Mouse (Mus musculus) forebrain, embryonic 13.5 days (tissue): Measurements from ENCODE around the gene Capn5. TPM values are rescaled to one million over a fixed set of nuclear protein-coding genes. Genes with fewer than 3 reads are reported as not detected.

Experiments used
- ATAC-seq: fragments of 200-750 bp; cut with Nextera tagmentation; 2 replicates; pipeline ENCODE4 v1.8.0; 2017
- H3K27ac ChIP-seq: fragments of 300-500 bp; sonication (generic); 2 replicates; pipeline ENCODE4 v1.5.1; 2015; ENCODE audit warnings: inconsistent platforms, mild to moderate bottlenecking, moderate library complexity
- H3K27me3 ChIP-seq: fragments of 300-500 bp; sonication (generic); 2 replicates; pipeline ENCODE4 v1.6.1; 2015; ENCODE audit warnings: mild to moderate bottlenecking, inconsistent platforms
- H3K36me3 ChIP-seq: fragments of 300-500 bp; sonication (generic); 2 replicates; pipeline ENCODE4 v1.6.1; 2015; ENCODE audit warnings: mild to moderate bottlenecking, inconsistent platforms; ENCODE audit not compliant: poor library complexity, severe bottlenecking
- H3K4me1 ChIP-seq: fragments of 300-500 bp; sonication (generic); 2 replicates; pipeline ENCODE4 v1.6.1; 2015; ENCODE audit warnings: inconsistent platforms
- H3K4me2 ChIP-seq: fragments of 300-500 bp; sonication (generic); 2 replicates; pipeline ENCODE4 v1.6.1; 2015; ENCODE audit warnings: inconsistent platforms, mild to moderate bottlenecking, moderate library complexity
- H3K4me3 ChIP-seq: fragments of 300-500 bp; sonication (generic); 2 replicates; pipeline ENCODE4 v1.5.1; 2015; ENCODE audit warnings: mild to moderate bottlenecking, inconsistent platforms
- H3K9ac ChIP-seq: fragments of 300-500 bp; sonication (generic); 2 replicates; pipeline ENCODE4 v1.6.1; 2015; ENCODE audit warnings: mild to moderate bottlenecking, inconsistent platforms
- H3K9me3 ChIP-seq: fragments of 300-500 bp; sonication (generic); replicated peaks from 2 replicates; pipeline ENCODE4 v1.6.1; 2016; ENCODE audit warnings: inconsistent platforms
- WGBS: fragments of 180-500 bp; shearing (Covaris S2); methylation state at CpG from one replicate; pipeline ENCODE4 v1.1.7; 2015; 5-methylcytosine and 5-hydroxymethylcytosine counted together
- polyA plus RNA-seq: library from polyadenylated mRNA; unstranded; fragments of >200 nt; fragmentation: Nextera tagmentation; extraction: Ambion mirVana; gene quantifications from 2 replicates; pipeline ENCODE4 v1.2.1, GENCODE M21; 2015

Capn5 gene
- polyA plus RNA-seq, 1 experiment from 2014 or later: 9.3 TPM

DNA sequence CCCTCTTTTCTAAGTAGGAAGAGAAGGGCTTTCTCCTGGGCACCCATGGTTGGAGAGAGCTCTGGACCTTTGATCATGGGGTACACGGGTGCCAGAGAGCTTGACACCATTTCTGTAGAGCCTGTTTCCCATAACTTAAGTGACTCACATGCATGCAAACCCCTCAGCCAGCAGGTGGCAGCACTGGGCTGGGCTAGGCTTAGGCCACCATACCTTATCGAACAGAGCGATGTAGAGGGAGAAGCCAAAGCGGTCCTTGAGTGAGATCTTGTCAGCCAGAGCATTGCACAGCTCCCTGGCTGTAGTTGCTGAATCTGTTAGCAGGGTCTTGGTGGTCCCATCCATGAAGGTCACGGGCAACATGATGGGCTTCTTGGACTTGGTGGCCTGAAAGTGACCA lies 106.5 kb downstream of the Capn5 start:
- 31% methylated on average over 5 of the region's 5 CpGs for WGBS
- no peak overlapping the region for H3K27ac ChIP-seq

More for the DNA sequence above, 106.5 kb downstream of the Capn5 start:
- no peaks in the 10 kb centered on the region for H3K4me1 ChIP-seq
- no peaks in the 10 kb centered on the region for H3K9me3 ChIP-seq
- peak; percentile 75 for ATAC-seq
- no peaks in the 10 kb centered on the region for H3K27me3 ChIP-seq
- peaks cover 24% of the 10 kb centered on the region for H3K36me3 ChIP-seq
- no peak overlapping the region for H3K4me3 ChIP-seq
- H3K4me2 ChIP-seq: no peak overlapping the region
- no peak overlapping the region for H3K9ac ChIP-seq

Other genes starting within 250 kb of the Capn5 start
- 11.8 and 14.2 TPM in 2 replicates for gene Myo7a, start 58.8 kb downstream of the Capn5 start, polyA plus RNA-seq
- 0.42 and 0.52 TPM in 2 replicates for gene Omp, start 32.8 kb downstream of the Capn5 start, polyA plus RNA-seq
- 0.09 and 0.12 TPM in 2 replicates for gene B3gnt6, start 21.2 kb upstream of the Capn5 start, polyA plus RNA-seq
- 9.3 and 12.8 TPM in 2 replicates for gene Acer3, start 142.9 kb upstream of the Capn5 start, polyA plus RNA-seq
- gene Tsku, start 183.1 kb upstream of the Capn5 start, polyA plus RNA-seq: 6.4 and 7.6 TPM in 2 replicates